Comparison of ENCODE assay signal across 25 mouse cellular contexts in genomic region chr12:12253526-12253925, GRCm38 (mm10). TPM values are rescaled to one million over a fixed set of nuclear protein-coding genes. Genes with fewer than 3 reads are reported as not detected.
DNase-seq lines count a peak whose midpoint lies in the region; ATAC-seq and TF ChIP-seq lines count a peak whose summit lies in the region.
"Had no signal": no experiment of that assay in that cellular context is flagged by ENCODE, and none has a peak within 500 bp of the region (broad histone marks: within the 10 kb centered on the region; RNA-seq: fewer than 3 reads in every experiment).

No protein-coding gene starts in this region.

- H3K9me3 ChIP-seq in hindbrain, postnatal 0 days (ENCODE audit: low read length), result no peaks in the 10 kb centered on the region
- H3K9me3 ChIP-seq in hindbrain, embryonic 16.5 days (ENCODE audit: control insufficient read depth, low read length), result no peaks in the 10 kb centered on the region
- no peaks in the 10 kb centered on the region for H3K9me3 ChIP-seq in midbrain, embryonic 15.5 days
- no peaks in the 10 kb centered on the region for H3K9me3 ChIP-seq in midbrain, embryonic 13.5 days
- H3K9me3 ChIP-seq: heart, embryonic 12.5 days; limb, embryonic 10.5 days; liver, embryonic 15.5 days; midbrain, embryonic 12.5 days; neural tube, embryonic 13.5 days; stomach, embryonic 15.5 days had no signal

- H3K9ac ChIP-seq in hindbrain, postnatal 0 days (replicated peaks; ENCODE audit: low read length), result no peak overlapping the region
- no peak overlapping the region for H3K9ac ChIP-seq in hindbrain, embryonic 16.5 days (ENCODE audit: low read depth, low read length)
- H3K9ac ChIP-seq in midbrain, embryonic 15.5 days, result no peak overlapping the region
- H3K9ac ChIP-seq in midbrain, embryonic 13.5 days (replicated peaks), result no peak overlapping the region
- H3K9ac ChIP-seq: heart, embryonic 12.5 days; liver, embryonic 15.5 days; midbrain, embryonic 12.5 days; neural tube, embryonic 13.5 days; stomach, embryonic 15.5 days had no signal

- no peaks in the 10 kb centered on the region for H3K27me3 ChIP-seq in hindbrain, postnatal 0 days (ENCODE audit: insufficient read depth, low read length)
- H3K27me3 ChIP-seq in hindbrain, embryonic 16.5 days (replicated peaks; ENCODE audit: control insufficient read depth, insufficient read depth, low read length), result no peaks in the 10 kb centered on the region
- no peaks in the 10 kb centered on the region for H3K27me3 ChIP-seq in midbrain, embryonic 15.5 days (replicated peaks)
- H3K27me3 ChIP-seq in midbrain, embryonic 13.5 days, result no peaks in the 10 kb centered on the region
- H3K27me3 ChIP-seq: heart, embryonic 12.5 days; liver, embryonic 15.5 days; midbrain, embryonic 12.5 days; neural tube, embryonic 13.5 days; stomach, embryonic 15.5 days had no signal

- H3K4me2 ChIP-seq in hindbrain, postnatal 0 days (ENCODE audit: low read depth, low read length), result no peak overlapping the region
- no peak overlapping the region for H3K4me2 ChIP-seq in hindbrain, embryonic 16.5 days (ENCODE audit: low read length)
- H3K4me2 ChIP-seq in midbrain, embryonic 15.5 days, result no peak overlapping the region
- H3K4me2 ChIP-seq in midbrain, embryonic 13.5 days (replicated peaks), result no peak overlapping the region
- H3K4me2 ChIP-seq: heart, embryonic 12.5 days; liver, embryonic 15.5 days; midbrain, embryonic 12.5 days; neural tube, embryonic 13.5 days; stomach, embryonic 15.5 days had no signal

- H3K27ac ChIP-seq in hindbrain, postnatal 0 days, result no peak overlapping the region
- no peak overlapping the region for H3K27ac ChIP-seq in hindbrain, embryonic 16.5 days (ENCODE audit: low read depth, low read length)
- H3K27ac ChIP-seq in midbrain, embryonic 15.5 days, result no peak overlapping the region
- H3K27ac ChIP-seq in midbrain, embryonic 13.5 days, result no peak overlapping the region
- H3K27ac ChIP-seq: layer of hippocampus, adult 2 months; limb, embryonic 10.5 days; liver, embryonic 15.5 days; midbrain, embryonic 12.5 days; neural tube, embryonic 13.5 days; stomach, embryonic 15.5 days had no signal

- no peak for ATAC-seq in hindbrain, postnatal 0 days
- no peak for ATAC-seq in hindbrain, embryonic 16.5 days
- 0 out of 2 replicates have a peak, but pooled peaks have one; percentile 9 for ATAC-seq in midbrain, embryonic 15.5 days (replicated peaks)
- no peak for ATAC-seq in midbrain, embryonic 13.5 days
- no peak for ATAC-seq in megakaryocyte progenitor cell, adult 5-6 weeks (replicated peaks; ENCODE audit: poor library complexity)

- intact Hi-C loops in heart, postnatal 36 days (cut with DNase I), result no loop called here

- no peaks in the 10 kb centered on the region for H3K4me1 ChIP-seq in hindbrain, postnatal 0 days (ENCODE audit: insufficient read depth, low read length)
- no peaks in the 10 kb centered on the region; the same call in 1 of the 2 replicates for H3K4me1 ChIP-seq in hindbrain, embryonic 16.5 days (ENCODE audit: control insufficient read depth, insufficient read depth, low read depth, low read length)
- no peaks in the 10 kb centered on the region for H3K4me1 ChIP-seq in midbrain, embryonic 15.5 days
- no peaks in the 10 kb centered on the region for H3K4me1 ChIP-seq in midbrain, embryonic 13.5 days (replicated peaks)
- H3K4me1 ChIP-seq: limb, embryonic 10.5 days; liver, embryonic 15.5 days; midbrain, embryonic 12.5 days; neural tube, embryonic 13.5 days; stomach, embryonic 15.5 days had no signal

- 46% methylated on average over 5 of the region's 5 CpGs for WGBS in hindbrain, postnatal 0 days
- 51% methylated on average over 5 of the region's 5 CpGs for WGBS in hindbrain, embryonic 16.5 days
- 54% methylated on average over 5 of the region's 5 CpGs for WGBS in midbrain, embryonic 15.5 days
- 64% methylated on average over 5 of the region's 5 CpGs for WGBS in midbrain, embryonic 13.5 days

- no peaks in the 10 kb centered on the region for H3K36me3 ChIP-seq in hindbrain, postnatal 0 days (ENCODE audit: insufficient read depth, low read length)
- H3K36me3 ChIP-seq in hindbrain, embryonic 16.5 days (ENCODE audit: control insufficient read depth, insufficient read depth, low read length), result no peaks in the 10 kb centered on the region
- H3K36me3 ChIP-seq in midbrain, embryonic 15.5 days (replicated peaks), result no peaks in the 10 kb centered on the region
- no peaks in the 10 kb centered on the region for H3K36me3 ChIP-seq in midbrain, embryonic 13.5 days
- H3K36me3 ChIP-seq: heart, embryonic 12.5 days; limb, embryonic 10.5 days; liver, embryonic 15.5 days; midbrain, embryonic 12.5 days; neural tube, embryonic 13.5 days; stomach, embryonic 15.5 days had no signal

- H3K4me3 ChIP-seq in hindbrain, postnatal 0 days (ENCODE audit: low read length), result no peak overlapping the region
- no peak overlapping the region for H3K4me3 ChIP-seq in hindbrain, embryonic 16.5 days (ENCODE audit: low read length)
- H3K4me3 ChIP-seq in midbrain, embryonic 15.5 days, result no peak overlapping the region
- H3K4me3 ChIP-seq in midbrain, embryonic 13.5 days (replicated peaks), result no peak overlapping the region
- H3K4me3 ChIP-seq: heart, embryonic 12.5 days; layer of hippocampus, adult 2 months; limb, embryonic 10.5 days; liver, embryonic 15.5 days; midbrain, embryonic 12.5 days; myocyte; neural tube, embryonic 13.5 days; stomach, embryonic 15.5 days had no signal

- no peak for TF ChIP-seq CTCF in hindbrain, postnatal 0 days (IDR thresholded peaks at IDR 0.05; ENCODE audit: low read depth)

- peak; percentile 24 for DNase-seq in hindbrain, postnatal 0 days (ENCODE audit: low spot score)
- DNase-seq in kidney, postnatal 10 days, result peak; percentile 39
- DNase-seq in heart, postnatal 36 days, result no peak
- DNase-seq: adrenal gland, adult 2 months; cerebellum, adult 2 months; gastrocnemius, postnatal 25 days; heart, adult 18-20 months; heart, postnatal 10 days; liver; retina, postnatal 1 day; right cerebral cortex, postnatal 25 days; thymus, postnatal 25 days had no signal

RNA-seq across cellular contexts. Expression of gene Fam49a, which starts 8.4 kb away (rescaled TPM):
- 67.1 and 77.1 TPM in 2 replicates for total RNA-seq in hindbrain, postnatal 0 days (2014; rRNA removed)
- 52.2 and 55.5 TPM in 2 replicates for polyA plus RNA-seq in hindbrain, postnatal 0 days (2015; fragmentation: Nextera tagmentation; extraction: Ambion mirVana)
- 61.9 and 65.1 TPM in 2 replicates for polyA plus RNA-seq in hindbrain, embryonic 16.5 days (2015; fragmentation: Nextera tagmentation; extraction: Ambion mirVana)
- 46.4 and 48.4 TPM in 2 replicates for polyA plus RNA-seq in midbrain, embryonic 15.5 days (2015; fragmentation: Nextera tagmentation; extraction: Ambion mirVana)
- 27.9 and 28.5 TPM in 2 replicates for polyA plus RNA-seq in midbrain, embryonic 13.5 days (2015; fragmentation: Nextera tagmentation; extraction: Ambion mirVana)
- total RNA-seq in heart, postnatal 36 days (2021), result 10 to 100 TPM in 1 of 2 experiments, 1 to 10 TPM in 1; 8.6 to 10.5 TPM
- 10.7 and 11.8 TPM in 2 replicates for total RNA-seq in megakaryocyte progenitor cell, adult 5-6 weeks (2015)
- total RNA-seq in megakaryocyte progenitor cell, adult 5-6 weeks (2017), result 7.2 and 7.5 TPM in 2 replicates
- polyA plus RNA-seq: C2C12, myocyte had no signal

Comparison
In these comparisons a context has a peak if more than half of its experiments do, and no peak if none do; other contexts are left out.
1. DNase-seq: peak in hindbrain, postnatal 0 days (single experiment) and kidney, postnatal 10 days (single experiment); none in heart, postnatal 36 days (0 of 2).